Mouse (Mus musculus): ENCODE data around the gene Fscn2.

Fscn2 gene

GRCm38 (mm10) chr11:120356900-120357299 lies 4.4 kb upstream of the Fscn2 start:
- CTCF ChIA-PET, result no interaction called here

GRCm38 (mm10) chr11:120357791-120358401 lies 3.4 kb upstream of the Fscn2 start:
- CTCF ChIA-PET, result no interaction called here

GRCm38 (mm10) chr11:120359391-120359790 lies 1.9 kb upstream of the Fscn2 start:
- CTCF ChIA-PET, result no interaction called here

DNA sequence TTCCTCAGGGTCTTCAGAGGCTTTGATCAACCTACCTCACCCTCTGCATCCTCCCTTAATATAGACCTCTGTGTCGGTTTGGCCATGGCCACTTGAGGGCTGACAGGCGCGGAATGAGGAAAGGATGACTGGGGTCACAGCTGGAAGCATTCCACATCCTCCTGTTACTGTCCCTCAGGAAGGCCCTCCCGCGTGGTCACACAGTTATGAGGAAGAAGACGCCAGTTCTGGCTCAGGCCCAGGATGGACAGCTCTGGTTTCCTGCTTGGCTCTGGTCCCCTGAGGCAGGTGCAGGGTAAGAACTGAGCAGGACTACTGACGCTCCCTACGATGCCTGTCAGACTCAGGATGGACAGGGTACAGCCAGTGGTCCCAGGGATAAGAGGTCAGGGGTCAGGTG lies 1.3 kb upstream of the Fscn2 start:
- CTCF ChIA-PET, result no interaction called here

- CTCF ChIA-PET, result interaction anchor here (0.5 kb wide), 1 partner anchor 23 kb away, joined by 3 read pairs; no protein-coding TSS in a partner anchor
Observed at GRCm38 (mm10) chr11:120360755-120361154, 579 bp upstream of the Fscn2 start.

DNA sequence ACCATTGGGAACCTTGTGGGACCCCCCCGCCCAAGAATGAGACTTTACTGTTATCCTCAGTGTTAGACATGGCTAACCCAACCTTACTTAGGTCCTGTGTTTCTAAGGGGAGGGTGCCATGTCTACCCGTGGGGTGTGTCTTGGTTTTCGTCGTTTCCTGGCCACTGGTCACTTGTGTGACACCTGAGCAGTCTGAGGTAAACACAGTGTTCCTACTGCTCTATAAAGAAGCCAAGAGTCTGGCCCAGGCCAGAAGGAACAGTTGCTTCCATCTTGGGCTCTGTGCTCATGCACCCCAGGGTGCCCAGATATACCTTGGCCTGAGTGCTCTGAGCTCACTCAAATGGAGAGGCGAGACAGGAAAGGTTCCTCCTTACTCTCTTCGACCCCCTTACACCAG lies 1.6 kb downstream of the Fscn2 start:
- CTCF ChIA-PET, result no interaction called here

GRCm38 (mm10) chr11:120366443-120367027 lies 5.2 kb downstream of the Fscn2 start:
- CTCF ChIA-PET, result no interaction called here

DNA sequence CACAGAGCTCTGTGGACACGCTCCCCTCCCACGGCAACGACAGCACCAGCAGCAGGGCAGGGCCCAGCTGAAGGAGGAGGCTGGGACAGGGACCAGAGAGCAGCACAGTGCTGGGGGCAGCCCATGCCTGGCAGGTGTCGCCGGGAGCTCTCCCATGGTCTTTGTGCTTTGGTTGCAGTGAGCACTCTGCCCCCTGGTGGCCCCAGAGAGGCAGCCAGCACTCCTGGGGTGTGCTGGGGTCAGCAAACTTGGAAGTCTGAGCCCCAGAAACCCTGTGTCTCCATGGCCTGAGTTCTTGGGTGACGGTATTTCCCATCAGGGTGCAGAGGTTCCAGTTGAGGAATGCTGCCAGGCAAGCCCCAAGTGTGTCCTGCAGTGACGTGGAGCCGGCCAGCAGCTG lies 8.3 kb downstream of the Fscn2 start:
- CTCF ChIA-PET, result interaction anchor here (0.5 to 1.3 kb wide), 5 partner anchors 15 to 429 kb away, joined by 3 to 4 read pairs (median 3); no protein-coding TSS in a partner anchor

DNA sequence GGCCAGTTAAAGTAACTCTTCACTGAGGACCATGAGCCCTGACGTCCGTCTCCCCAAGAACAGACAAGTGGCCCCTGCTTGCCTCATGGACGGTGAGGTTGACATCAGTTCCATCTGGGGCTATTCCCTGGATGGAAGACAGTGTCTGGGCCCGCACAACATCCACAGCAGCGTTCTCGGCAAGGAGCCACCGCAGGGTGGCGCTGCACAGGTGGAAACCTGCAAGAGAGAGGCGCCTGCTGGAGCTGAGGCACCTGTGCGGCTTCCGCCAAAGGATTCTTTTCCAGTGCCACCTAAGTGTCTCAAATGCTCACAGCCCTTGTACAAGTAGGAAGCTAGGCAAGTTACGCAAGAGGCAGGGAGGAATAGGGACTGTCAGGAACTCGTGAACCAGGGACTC lies 11.7 kb downstream of the Fscn2 start:
- CTCF ChIA-PET, result no interaction called here

DNA sequence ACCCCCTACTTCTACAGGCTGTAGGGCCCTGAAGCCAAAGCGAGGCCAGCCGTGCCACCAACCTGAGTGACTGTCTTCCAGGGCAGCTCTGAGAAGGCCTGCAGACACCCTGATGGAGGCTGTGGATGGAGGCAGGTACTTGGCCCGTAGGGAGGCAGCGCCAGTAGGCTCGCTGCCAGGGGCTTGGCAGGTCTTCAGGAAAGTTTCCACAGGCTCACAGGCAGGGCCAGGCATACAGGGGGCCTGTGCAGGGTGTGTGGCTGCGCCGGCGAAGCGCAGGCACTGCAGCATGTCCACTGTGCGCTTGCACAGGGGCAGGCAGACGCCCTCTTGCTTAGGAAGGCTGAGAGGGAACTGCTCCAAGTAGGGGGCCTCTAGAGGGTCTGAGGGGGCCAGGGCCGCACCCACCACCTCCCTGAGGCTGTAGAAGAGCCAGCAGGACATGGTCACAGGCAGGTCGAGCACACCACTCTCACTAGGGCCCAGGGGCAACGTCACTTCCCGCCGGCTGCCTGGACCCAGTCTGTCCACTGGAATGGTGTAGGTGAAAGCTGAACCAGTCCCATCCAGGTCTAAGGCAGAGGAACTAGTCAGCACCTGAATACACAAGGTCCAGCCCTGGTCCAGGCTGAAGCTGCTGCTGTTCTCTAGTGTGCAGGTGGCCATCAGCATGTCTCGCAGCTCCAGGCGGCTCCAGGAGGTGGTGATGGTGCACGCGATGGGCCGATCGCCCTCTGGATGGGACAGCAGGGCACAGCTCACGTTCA lies 12.7 kb downstream of the Fscn2 start:
- CTCF ChIA-PET, result interaction anchor here (0.6 kb wide), 1 partner anchor 1967 kb away, joined by 5 read pairs; no protein-coding TSS in a partner anchor

GRCm38 (mm10) chr11:120375324-120375723 lies 14.0 kb downstream of the Fscn2 start:
- CTCF ChIA-PET, result interaction anchor here (0.8 kb wide), 1 partner anchor 33 kb away, joined by 3 read pairs; no protein-coding TSS in a partner anchor

GRCm38 (mm10) chr11:120376302-120377160 lies 15.2 kb downstream of the Fscn2 start:
- CTCF ChIA-PET, result interaction anchor here (0.6 to 0.8 kb wide), 2 partner anchors 12 to 34 kb away, joined by 3 to 4 read pairs; no protein-coding TSS in a partner anchor

DNA sequence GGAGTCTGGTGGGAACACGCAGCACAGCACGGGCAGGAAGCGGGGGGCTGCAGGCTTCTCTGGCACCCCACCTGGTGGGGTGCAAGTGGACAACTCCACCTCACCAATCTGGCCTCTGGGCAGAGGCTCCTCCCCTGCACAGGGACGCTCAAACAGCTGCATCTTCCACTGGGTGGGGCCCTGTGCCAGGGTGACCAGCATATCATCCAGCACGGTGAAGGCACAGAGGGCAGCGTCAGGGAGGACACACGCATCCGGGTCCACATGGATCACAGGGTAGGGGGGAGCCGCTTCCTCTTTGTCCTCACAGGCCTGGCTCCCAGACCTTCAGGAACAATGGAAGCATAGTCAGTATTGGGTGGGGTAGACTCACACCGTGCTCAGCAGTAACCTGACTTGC lies 16.0 kb downstream of the Fscn2 start:
- CTCF ChIA-PET, result no interaction called here

DNA sequence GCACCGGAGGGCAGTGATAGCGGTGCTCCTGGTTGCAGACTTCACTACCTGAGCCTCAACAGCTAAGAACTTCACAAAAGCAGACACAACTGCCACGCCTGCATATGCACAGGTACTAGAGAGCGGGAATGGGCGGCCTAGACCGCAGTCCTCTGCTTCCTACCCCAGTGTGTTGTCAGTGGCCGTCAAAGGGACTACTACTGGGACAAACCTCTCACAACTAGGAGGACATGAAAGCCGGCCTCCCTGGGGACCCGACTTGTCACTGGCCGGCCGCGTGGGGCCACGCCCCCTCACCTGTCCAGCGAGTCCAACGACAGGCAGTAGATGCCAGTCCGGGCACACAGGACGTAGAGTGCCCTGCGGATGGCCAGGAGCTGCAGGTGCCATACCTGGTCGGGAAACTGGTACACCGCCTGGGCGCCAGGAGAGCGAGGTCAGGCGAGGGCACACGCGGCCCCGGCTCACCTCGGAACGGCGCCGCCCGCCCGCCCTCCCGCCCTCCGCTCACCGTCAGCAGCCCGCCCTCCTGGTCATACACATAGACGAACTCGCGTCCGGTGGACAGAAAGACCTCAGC lies 16.8 kb downstream of the Fscn2 start:
- CTCF ChIA-PET, result interaction anchor here (0.6 kb wide), 1 partner anchor 217 kb away, joined by 5 read pairs; no protein-coding TSS in a partner anchor

DNA sequence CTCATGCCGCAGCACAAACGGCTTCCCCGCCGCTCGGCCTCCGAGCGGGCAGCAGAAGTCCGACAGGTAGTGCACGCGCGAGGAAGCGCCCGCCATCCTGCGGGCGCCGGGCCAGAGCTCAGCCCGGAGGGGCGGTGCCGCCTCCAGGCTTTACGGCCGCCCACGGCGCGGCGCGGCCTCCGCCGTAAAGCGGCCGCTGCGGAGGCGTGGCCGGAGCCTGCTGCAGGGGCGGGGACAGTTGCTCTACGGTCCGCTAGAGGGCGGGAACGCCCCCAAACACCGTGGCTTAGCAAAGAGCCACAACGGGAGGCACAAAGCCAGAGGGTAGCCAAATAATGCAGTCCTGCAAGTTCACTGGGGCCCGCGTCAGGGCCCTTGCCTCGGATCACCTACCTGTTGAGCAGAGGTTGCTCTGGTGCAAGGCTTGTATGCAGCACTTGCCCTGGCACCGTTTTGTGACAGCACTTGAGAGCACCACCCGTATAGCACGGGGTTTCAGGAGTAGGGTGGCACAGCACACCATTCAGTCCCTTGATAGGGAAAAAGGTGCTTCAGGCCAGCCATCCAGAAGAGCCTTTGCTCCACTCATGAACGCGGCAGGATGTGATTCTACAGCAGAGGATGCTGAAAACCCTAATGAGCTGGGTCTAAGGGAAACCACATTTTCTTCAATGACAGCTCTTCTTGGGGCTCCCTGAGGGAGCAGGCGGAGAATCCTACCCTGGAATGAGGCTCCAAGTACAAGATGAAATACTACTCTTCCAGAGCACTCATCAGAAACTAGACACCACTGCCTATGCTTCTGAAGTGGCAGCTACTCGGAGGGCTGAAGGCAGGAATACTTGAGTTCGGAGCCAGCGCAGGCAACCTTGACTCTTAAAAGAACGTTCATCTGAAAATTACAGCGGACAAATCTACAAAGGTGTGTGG lies 17.5 kb downstream of the Fscn2 start, which contains the start of gene Faap100:
TSS of gene Faap100 (minus strand) at position 154 of the 930 bp plus-strand sequence.
- CTCF ChIA-PET, result interaction anchor here (0.6 kb wide), 2 partner anchors 59 to 216 kb away, joined by 5 to 12 read pairs; partner anchors contain the start of gene Nploc4

DNA sequence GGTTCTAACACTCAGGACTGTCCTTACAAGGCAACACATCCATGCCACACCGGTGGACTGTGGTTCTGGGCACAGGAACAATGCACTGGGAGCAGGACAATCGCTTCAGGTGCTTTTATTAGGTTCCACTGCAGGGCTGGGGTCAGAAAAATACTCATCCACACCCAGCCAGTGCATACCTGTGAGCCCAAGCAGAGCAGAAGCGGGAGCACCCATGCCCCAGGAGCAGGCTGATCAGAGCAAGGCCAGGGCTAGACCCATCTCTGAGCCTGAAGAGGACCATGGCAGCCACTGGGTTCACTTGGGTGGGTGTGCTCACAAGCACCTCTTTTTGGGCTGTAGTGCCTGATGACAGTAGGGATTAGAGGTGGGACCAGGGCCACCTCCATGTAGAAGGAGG lies 18.9 kb downstream of the Fscn2 start:
- CTCF ChIA-PET, result no interaction called here

DNA sequence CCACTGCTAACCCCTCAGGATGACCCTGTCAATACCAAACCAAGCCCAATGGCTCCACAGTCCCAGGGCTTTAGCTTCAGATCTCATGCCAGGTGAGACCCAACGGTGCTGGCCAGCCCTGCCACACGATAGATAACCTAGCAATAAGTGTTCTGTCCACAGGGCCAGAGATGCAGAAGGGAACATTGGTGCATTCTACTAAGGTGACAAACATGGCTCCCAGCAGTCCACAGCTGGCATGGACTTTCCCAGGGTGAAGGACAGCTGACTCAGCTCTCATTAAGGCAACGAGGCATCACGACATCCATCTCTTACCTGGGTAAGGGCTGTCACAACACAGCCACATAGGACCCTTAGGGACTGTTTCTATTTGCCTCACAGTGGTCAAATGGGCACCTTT lies 19.8 kb downstream of the Fscn2 start:
- CTCF ChIA-PET, result no interaction called here

DNA sequence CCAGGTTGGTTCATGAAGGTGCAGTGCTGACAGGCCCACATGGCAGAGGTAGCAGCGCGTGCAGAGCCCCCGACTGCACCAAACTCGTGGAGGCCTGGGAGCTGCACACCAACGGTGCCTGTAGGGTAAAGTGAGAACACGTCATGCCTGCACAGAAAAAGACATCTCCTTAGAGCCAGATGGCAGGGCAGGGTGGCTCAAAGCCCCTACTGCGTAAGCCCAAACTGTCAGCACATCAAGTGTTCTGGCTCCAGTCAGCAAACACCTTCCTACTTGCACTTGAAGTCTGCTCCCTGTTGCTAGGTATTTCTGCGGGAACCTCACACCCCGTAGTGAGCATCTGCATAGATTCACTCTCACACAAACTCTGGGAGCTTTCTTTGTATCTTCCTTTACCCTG lies 21.2 kb downstream of the Fscn2 start:
- CTCF ChIA-PET, result interaction anchor here (0.7 kb wide), 1 partner anchor 170 kb away, joined by 3 read pairs; no protein-coding TSS in a partner anchor

GRCm38 (mm10) chr11:120386632-120387031 lies 25.3 kb downstream of the Fscn2 start:
- CTCF ChIA-PET, result no interaction called here

DNA sequence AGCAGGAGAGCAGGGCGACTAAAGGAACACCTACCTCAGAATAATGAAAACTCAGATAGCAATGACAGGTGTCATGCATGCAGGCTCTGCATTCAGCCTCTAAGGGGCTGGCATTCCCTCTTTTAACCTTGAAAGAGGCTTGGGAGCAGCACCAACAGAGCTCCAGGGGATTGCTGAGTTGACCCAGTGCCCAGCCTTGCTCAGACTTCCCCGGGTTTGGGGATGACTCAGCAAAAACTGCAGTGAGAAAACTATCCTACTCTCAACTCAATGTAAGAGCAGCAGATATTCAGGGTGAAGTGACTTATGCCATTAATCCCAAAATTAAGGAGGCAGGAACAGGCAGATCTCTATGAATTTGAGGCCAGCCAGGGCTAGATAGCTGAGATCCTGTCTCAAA lies 25.8 kb downstream of the Fscn2 start:
- CTCF ChIA-PET, result no interaction called here

Measured in spleen, embryonic (tissue).